Mouse (Mus musculus) kidney, embryonic 14.5 days (tissue): ENCODE measurements at regions not wholly inside any gene's neighbourhood (a gene's known extent, or its start where the extent isn't known, plus 50 kb on each side); places are given as distances from the start of the nearest gene placed in this dataset.

ENCODE experiments used
- ATAC-seq: fragments of 200-750 bp; cut with Nextera tagmentation; 2 replicates; pipeline ENCODE4 v1.8.0; 2017; ENCODE audit warnings: moderate number of reproducible peaks, mild to moderate bottlenecking, moderate TSS enrichment, moderate library complexity; ENCODE audit not compliant: low FRiP score, low TSS enrichment
- H3K27ac ChIP-seq: fragments of 300-500 bp; sonication (generic); 2 replicates; pipeline ENCODE4 v1.5.1; 2014; ENCODE audit warnings: low read depth, mild to moderate bottlenecking, low read length, moderate library complexity, mixed read lengths
- H3K27me3 ChIP-seq: fragments of 300-500 bp; sonication (generic); 2 replicates; pipeline ENCODE4 v1.6.1; 2014; ENCODE audit warnings: mild to moderate bottlenecking, low read length; ENCODE audit not compliant: control insufficient read depth, insufficient read depth
- H3K36me3 ChIP-seq: fragments of 300-500 bp; sonication (generic); 2 replicates; pipeline ENCODE4 v1.6.1; 2014; ENCODE audit warnings: low read length, mixed read lengths; ENCODE audit not compliant: control insufficient read depth, insufficient read depth
- H3K4me1 ChIP-seq: fragments of 300-500 bp; sonication (generic); 2 replicates; pipeline ENCODE4 v1.6.1; 2014; ENCODE audit warnings: low read length, mixed read lengths; ENCODE audit not compliant: control insufficient read depth, insufficient read depth
- H3K4me2 ChIP-seq: fragments of 300-500 bp; sonication (generic); replicated peaks from 2 replicates; pipeline ENCODE4 v1.6.1; 2014; ENCODE audit warnings: low read depth, mild to moderate bottlenecking, low read length
- H3K4me3 ChIP-seq: fragments of 300-500 bp; sonication (generic); 2 replicates; pipeline ENCODE4 v1.5.1; 2014; ENCODE audit warnings: mild to moderate bottlenecking, low read length
- H3K9ac ChIP-seq: fragments of 300-500 bp; sonication (generic); 2 replicates; pipeline ENCODE4 v1.6.1; 2014; ENCODE audit warnings: low read depth, mild to moderate bottlenecking, low read length, moderate library complexity
- H3K9me3 ChIP-seq: fragments of 300-500 bp; sonication (generic); 2 replicates; pipeline ENCODE4 v1.6.1; 2016; ENCODE audit warnings: low read length; ENCODE audit not compliant: control insufficient read depth
- WGBS: fragments of 180-500 bp; shearing (Covaris S2); extraction: QIAGEN DNeasy Blood & Tissue Kit; methylation state at CpG from one replicate; pipeline ENCODE4 v1.1.7; 2014; 5-methylcytosine and 5-hydroxymethylcytosine counted together

DNA sequence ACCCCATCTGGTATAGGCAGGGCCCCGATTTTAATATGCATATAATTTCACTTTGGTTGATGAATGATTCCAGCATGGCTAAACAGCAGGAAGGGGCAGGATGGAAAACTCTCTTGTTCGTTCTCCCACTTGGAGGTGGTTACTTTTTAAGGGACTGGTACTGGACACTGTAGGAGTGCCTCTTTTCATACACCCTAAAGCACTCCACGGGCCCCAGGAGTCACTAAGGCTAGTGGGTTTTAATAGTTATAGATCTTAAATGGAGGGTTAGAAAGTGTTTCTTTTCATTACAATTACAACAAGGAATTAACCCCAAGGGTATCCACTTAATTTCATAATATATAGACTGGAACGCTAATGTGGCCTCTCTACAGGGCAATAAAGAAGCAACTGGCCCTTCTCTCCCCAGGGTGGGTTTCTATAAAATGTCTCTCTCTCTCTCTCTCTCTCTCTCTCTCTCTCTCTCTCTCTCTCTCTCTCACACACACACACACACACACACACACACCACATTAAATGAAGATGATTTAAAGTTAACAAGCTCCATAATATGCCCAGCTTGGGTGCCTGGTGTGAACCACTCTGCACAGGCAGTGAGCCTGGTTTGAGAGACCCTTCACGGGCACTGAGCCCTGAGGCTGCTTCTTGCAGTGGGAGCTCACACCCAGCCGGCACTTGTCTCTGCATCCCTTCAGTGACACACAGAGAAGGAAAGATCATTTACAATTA is 261.7 kb downstream of the Adgrl2 start:
- Histone ChIP-seq H3K27ac (no peak overlapping the region), H3K27me3 (no peaks in the 10 kb centered on the region), H3K4me3 (no peak overlapping the region), H3K9ac (no peak overlapping the region), H3K9me3 (no peaks in the 10 kb centered on the region), H3K36me3 (no peaks in the 10 kb centered on the region), H3K4me1 (peaks cover 11% of the 10 kb centered on the region), H3K4me2 (no peak overlapping the region)
- no peak; the same call in 1 of the 2 replicates for ATAC-seq
- WGBS: 61% methylated on average over 6 of the region's 6 CpGs

GRCm38 (mm10) chr3:148726596-148727331 is 263.6 kb downstream of the Adgrl2 start:
- Histone ChIP-seq H3K4me2 (no peak overlapping the region), H3K4me1 (peaks cover 11% of the 10 kb centered on the region), H3K9me3 (no peaks in the 10 kb centered on the region), H3K36me3 (no peaks in the 10 kb centered on the region), H3K9ac (no peak overlapping the region), H3K27ac (no peak overlapping the region; the same call in 1 of the 2 replicates), H3K4me3 (no peak overlapping the region), H3K27me3 (no peaks in the 10 kb centered on the region)
- WGBS: 32% methylated on average over 10 of the region's 10 CpGs
- no peak for ATAC-seq

DNA sequence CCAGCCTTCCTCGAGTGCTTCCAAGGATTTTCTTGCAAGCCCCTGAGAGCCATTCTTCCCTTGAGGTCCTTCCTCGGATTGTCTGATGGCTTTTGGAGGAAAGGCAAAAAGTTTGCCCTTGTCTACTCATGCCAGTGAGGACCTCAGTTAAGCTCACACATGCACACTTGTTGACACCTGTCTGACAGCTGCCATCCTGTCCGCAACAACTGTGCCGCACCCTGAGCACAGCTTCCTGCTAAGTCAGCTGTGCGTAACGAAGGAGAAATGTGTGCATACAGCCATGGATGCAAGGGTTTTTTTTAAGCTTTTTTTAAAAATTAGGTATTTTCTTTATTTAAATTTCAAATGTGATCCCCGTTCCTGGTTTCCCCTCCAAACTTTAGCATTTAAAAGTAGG is 293.8 kb downstream of the Adgrl2 start:
- 69% methylated on average over 7 of the region's 7 CpGs for WGBS
- no peak overlapping the region for H3K4me3 ChIP-seq

GRCm38 (mm10) chr3:148695453-148695852 is 294.9 kb downstream of the Adgrl2 start:
- Histone ChIP-seq H3K36me3 (no peaks in the 10 kb centered on the region), H3K4me2 (no peak overlapping the region), H3K4me3 (no peak overlapping the region), H3K27me3 (no peaks in the 10 kb centered on the region), H3K27ac (no peak overlapping the region), H3K4me1 (no peaks in the 10 kb centered on the region), H3K9ac (no peak overlapping the region), H3K9me3 (no peaks in the 10 kb centered on the region)
- WGBS: 94% methylated on average over 6 of the region's 6 CpGs
- ATAC-seq: no peak

More for the DNA sequence above, 293.8 kb downstream of the Adgrl2 start:
- no peak overlapping the region for H3K9ac ChIP-seq
- H3K36me3 ChIP-seq: no peaks in the 10 kb centered on the region
- H3K4me2 ChIP-seq: no peak overlapping the region
- no peaks in the 10 kb centered on the region for H3K4me1 ChIP-seq
- H3K27ac ChIP-seq: no peak overlapping the region
- ATAC-seq: no peak
- no peaks in the 10 kb centered on the region for H3K9me3 ChIP-seq
- H3K27me3 ChIP-seq: no peaks in the 10 kb centered on the region

DNA sequence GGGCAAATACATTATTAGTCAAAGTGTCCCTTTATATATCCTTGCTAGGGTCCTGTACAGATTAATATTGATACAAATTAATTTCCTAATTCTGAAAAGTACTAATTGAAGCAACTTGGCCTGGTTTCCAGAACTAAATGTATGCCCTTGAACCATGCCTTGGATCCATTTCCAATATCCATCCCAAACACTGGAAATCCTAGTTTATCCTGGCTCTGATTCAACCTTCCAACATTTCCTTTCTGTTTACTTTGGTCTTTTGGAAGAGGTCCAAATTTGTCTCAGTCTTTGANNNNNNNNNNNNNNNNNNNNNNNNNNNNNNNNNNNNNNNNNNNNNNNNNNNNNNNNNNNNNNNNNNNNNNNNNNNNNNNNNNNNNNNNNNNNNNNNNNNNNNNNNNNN is 307.2 kb downstream of the Adgrl2 start:
- no peak overlapping the region for H3K9ac ChIP-seq
- no peak overlapping the region for H3K4me3 ChIP-seq
- H3K27ac ChIP-seq: no peak overlapping the region
- no peak overlapping the region for H3K4me2 ChIP-seq
- H3K9me3 ChIP-seq: no peaks in the 10 kb centered on the region
- no peaks in the 10 kb centered on the region for H3K4me1 ChIP-seq
- H3K36me3 ChIP-seq: no peaks in the 10 kb centered on the region
- ATAC-seq: no peak
- H3K27me3 ChIP-seq: no peaks in the 10 kb centered on the region

DNA sequence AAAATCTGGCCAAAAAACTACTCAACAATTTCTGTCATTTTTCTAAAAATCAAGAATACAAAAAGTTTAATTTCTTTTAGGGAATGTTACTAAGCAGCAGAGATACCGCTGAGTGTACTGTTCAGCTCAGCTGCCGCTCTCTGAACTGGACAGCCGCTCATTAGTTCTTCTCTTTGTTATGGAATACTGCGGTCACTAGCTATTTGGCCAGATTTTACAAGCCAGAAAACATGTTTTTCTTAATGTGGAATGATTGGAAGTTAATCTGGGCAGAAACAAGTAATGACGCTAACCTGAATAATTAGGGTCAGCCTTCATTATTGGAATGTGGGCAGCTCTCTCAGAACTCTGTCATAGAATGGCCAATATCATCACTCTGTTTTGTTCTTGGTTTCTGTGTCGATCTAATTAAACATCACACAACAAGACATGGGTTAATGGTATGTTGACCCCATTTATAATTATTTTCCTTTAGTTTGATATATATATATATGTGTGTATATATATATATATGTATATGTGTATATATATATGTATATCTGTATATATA is 307.8 kb downstream of the Adgrl2 start:
- no peak overlapping the region for H3K9ac ChIP-seq
- no peak overlapping the region for H3K27ac ChIP-seq
- H3K4me3 ChIP-seq: no peak overlapping the region
- ATAC-seq: no peak
- no peak overlapping the region for H3K4me2 ChIP-seq
- H3K4me1 ChIP-seq: no peaks in the 10 kb centered on the region
- H3K36me3 ChIP-seq: no peaks in the 10 kb centered on the region
- no peaks in the 10 kb centered on the region for H3K27me3 ChIP-seq
- no peaks in the 10 kb centered on the region for H3K9me3 ChIP-seq
- WGBS: 89% methylated on average over 6 of the region's 6 CpGs

GRCm38 (mm10) chr3:148681186-148681585 is 309.2 kb downstream of the Adgrl2 start:
- no peaks in the 10 kb centered on the region for H3K4me1 ChIP-seq
- 71% methylated on average over 2 of the region's 2 CpGs for WGBS

DNA sequence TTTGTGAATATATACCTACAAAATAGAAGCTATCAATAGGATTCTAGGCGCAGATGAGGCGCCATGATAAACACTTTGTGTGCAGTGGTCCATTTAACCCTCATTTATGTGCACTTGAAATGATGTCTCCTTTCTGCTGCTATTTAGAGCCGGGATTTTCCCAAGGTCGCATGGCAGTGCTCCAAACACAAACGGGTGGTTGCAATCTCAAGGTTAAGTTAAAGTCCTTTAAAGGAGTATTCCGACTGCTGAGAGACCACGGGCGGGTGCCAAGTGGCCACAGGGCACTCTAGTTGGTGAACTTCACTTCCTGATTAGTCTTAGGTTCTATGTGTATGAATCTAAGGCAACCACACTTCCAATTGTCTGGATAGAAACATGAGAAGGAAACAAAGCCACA is 309.6 kb downstream of the Adgrl2 start:
- Histone ChIP-seq H3K4me1 (no peaks in the 10 kb centered on the region), H3K9ac (no peak overlapping the region), H3K9me3 (no peaks in the 10 kb centered on the region), H3K36me3 (no peaks in the 10 kb centered on the region), H3K27ac (no peak overlapping the region), H3K4me3 (no peak overlapping the region), H3K4me2 (no peak overlapping the region), H3K27me3 (no peaks in the 10 kb centered on the region)
- 76% methylated on average over 8 of the region's 8 CpGs for WGBS
- ATAC-seq: no peak

More at GRCm38 (mm10) chr3:148681186-148681585, 309.2 kb downstream of the Adgrl2 start:
- Histone ChIP-seq H3K9ac (no peak overlapping the region), H3K4me3 (no peak overlapping the region), H3K4me2 (no peak overlapping the region), H3K27me3 (no peaks in the 10 kb centered on the region), H3K36me3 (no peaks in the 10 kb centered on the region), H3K9me3 (no peaks in the 10 kb centered on the region), H3K27ac (no peak overlapping the region)
- ATAC-seq: no peak

DNA sequence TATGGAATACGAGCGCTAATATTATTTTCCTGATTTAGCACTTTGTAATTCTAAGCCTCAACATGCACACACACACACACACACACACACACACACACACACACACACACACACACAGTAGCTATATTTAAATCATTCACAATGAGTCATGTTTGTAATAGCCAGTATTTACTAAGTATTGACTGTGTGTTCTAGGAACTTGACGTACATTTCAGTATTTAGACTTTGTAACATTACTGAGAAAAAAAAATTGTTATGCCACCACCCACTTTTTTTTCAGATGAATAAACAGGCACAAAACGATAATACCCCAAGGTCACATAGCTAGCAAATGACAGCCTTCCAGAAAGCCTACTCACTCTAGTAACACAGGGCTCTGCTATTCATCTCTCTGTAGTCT is 310.3 kb downstream of the Adgrl2 start:
- H3K9me3 ChIP-seq: no peaks in the 10 kb centered on the region
- WGBS: 91% methylated on average over 4 of the region's 4 CpGs
- no peak for ATAC-seq
- no peak overlapping the region for H3K27ac ChIP-seq
- no peak overlapping the region for H3K4me3 ChIP-seq
- H3K27me3 ChIP-seq: no peaks in the 10 kb centered on the region
- H3K4me1 ChIP-seq: no peaks in the 10 kb centered on the region
- H3K4me2 ChIP-seq: no peak overlapping the region
- no peaks in the 10 kb centered on the region for H3K36me3 ChIP-seq
- H3K9ac ChIP-seq: no peak overlapping the region
